Mouse (Mus musculus) G1E-ER4 (cell line): ENCODE data around the gene Srsf10. TPM values are rescaled to one million over a fixed set of nuclear protein-coding genes. Genes with fewer than 3 reads are reported as not detected.

Source experiments
- GATA1 ChIP-seq: IDR thresholded peaks from one replicate; pipeline ENCODE4 v1.8.0; 2012; ENCODE audit warnings: low read length, inconsistent platforms
- polyA plus RNA-seq: library from polyadenylated mRNA; stranded (reverse); fragments of >175 nt; gene quantifications from 2 replicates; pipeline ENCODE4 v1.2.3, GENCODE M21; 2012

The Srsf10 gene
- 358 and 475 TPM in 2 replicates for polyA plus RNA-seq

DNA sequence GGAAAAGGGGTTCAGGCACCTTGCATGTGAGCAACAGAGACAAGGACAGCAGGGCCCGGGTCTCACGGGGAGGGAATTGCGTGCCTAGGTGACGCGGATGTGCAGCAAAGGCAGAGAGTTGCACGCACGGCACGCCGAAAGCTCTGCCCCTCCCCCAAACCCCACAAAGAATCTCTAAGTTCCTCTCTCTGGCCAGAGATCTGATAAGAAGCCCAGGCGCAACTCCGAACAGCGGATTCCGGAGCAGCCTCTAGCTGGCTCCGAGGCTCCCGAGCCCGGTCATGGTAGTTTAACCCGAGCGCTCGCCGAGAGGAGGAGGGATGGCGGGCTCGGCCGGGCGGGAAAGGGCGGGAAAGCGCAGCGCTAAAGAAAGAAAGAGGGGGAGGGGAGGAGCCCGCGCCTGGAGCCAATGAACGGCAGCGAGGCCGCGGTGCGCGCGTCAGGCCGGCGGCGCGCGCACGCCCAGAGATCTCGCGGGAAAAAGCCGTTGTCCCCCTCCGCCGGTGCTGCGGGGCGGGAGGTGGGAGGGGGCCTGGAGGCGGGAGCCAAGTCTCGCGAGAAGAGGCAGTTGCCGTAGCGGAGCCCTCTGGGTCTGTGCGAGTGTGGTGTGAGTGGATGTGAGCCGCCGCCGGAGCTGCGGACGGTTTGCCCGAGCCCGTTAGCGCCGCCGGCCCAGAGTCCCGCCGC is at the start of gene Srsf10:
Gene Srsf10 (plus strand): TSS at position 212 of the 687 bp plus-strand sequence.
- no peak for TF ChIP-seq GATA1

DNA sequence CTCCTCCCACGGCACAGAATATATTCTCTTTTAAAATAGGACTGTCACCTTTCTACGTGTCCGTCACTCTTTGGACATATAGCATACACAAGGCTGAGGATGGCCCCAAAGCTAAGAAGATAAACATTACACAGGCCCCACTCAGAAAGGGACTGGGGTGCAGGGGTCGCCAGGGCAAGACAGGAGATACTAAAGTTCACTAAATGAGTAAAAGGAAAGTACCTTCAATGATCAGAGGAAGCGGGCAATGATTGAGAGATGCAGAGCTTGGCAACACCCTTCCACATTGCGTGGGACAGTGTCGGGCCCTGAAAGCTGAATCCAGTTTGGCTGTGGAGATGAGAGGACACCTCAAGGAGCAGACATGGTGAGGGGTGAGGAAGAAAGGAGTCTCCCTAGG is 40.7 kb upstream of the Srsf10 start:
- TF ChIP-seq GATA1: no peak

DNA sequence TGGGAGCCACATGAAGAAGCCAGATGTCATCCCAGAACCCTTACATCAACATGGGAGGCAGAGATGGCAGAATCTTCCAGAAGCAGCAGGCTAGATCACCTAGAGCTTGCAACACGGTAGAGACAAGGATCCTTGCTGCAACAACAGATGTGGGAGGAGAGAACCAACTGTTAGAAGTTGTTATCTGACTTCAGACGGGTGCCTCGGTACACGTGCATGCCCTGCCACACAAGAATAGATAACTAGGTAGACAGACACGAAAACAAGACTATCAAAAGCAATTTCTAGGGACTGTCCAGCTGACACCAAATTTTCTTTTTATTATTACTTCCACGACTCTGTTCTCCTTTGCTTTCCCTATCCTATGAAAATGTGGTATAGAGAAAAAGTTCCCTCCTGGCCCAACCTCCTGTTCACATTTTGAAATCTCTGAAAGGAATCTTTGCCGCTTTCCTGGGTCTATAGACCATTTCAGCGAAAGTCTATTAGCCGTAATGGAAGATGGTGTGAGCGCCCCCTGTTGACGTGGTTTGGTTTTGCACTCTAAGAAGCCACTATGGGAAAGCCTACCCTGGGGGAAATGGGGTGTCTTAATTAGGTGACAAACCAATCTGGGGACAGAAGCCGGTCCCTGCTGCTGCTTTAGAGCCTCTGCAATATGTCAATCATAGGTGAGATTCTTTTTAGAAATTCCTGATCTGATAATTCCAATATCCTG is 38.5 kb upstream of the Srsf10 start:
- no peak for TF ChIP-seq GATA1

DNA sequence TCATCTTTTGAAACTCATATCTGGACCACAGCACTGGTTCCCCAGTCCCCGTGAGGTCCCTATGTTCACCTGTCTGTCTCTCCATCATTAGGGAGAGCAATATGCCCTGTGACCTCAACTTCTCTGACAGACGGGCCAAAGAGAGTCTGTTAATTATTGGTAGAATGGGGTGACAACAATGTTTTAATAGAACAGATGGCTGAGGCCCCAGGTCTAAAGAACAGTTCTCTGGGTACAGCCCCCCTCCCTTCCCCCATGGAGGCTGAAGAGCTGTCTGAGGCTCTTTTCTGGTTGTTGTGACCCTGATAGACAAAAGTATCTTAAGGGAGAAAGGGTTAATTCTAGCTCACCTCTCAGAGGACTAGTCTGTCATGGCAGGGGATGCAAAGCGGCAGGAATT is 37.2 kb upstream of the Srsf10 start:
- TF ChIP-seq GATA1: no peak

DNA sequence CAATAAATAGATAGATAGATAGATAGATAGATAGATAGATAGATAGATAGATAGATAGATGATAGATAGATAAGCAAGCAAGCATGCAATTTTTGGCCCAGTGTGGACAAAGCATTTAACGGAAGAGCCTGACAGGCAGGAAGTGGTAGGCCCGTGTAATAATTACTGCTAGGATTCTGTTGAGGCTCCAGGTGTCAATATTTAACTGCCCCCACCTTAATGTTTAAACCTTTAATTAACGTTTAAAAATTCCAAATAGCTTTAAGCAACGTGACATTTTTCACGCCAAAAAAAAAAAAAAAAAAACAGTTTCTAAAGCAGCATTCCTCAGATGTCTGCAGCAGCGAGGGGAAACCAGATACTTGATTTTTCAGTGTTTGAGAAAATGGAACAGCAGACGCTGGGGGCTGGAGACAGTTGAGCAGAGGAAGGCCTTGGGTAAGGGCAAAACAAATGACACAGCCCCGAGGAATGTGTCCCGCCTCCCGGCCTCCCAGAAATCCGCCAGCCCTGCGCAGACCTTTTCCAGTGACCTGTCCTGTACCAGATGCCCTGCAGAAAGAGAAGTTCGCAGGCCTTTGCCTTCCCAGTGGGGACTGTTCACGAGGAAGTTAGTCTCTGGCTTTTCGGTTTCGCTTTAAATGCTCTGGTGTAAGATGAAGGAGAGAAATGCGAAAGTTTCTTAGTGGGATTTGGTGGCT is 35.6 kb upstream of the Srsf10 start:
- no peak for TF ChIP-seq GATA1

DNA sequence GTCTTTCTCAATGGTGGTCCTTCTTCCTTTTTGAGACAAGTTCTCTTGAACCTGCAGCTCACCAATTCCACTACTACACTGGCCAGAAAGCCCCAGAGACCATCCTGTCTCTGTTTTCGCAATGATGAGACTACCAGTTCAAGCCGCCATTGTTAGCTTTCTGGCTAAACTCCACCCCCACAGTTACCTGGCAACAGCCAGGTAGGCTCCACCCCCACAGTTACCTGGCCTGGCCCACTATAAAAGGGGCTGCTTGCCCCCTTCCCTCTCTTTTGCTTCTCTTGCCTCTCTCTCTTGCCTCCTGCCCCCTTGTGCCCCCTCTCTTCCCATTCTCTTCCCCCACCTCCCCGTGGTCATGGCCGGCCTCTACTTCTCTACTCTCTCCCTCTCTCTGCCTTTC is 33.8 kb upstream of the Srsf10 start:
- no peak for TF ChIP-seq GATA1

DNA sequence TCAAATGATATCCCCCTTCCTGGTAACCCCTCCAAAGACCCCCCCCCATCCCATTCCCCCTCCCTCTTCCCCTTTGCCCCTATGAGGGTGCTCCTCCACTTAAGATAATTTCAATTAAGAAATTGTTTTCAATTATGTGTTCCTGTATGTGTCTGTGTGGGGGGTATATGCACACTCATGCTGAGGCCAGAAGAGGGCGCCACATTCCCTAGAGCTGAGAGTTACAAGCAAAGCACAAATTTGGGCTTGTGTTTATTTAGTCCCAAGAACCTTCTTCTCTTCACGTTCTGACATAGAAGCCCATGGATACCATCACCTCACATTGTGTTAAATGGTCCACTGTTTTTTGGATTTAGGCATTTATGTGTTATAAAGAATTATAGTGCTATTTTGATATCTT is 32.2 kb upstream of the Srsf10 start:
- no peak for TF ChIP-seq GATA1

DNA sequence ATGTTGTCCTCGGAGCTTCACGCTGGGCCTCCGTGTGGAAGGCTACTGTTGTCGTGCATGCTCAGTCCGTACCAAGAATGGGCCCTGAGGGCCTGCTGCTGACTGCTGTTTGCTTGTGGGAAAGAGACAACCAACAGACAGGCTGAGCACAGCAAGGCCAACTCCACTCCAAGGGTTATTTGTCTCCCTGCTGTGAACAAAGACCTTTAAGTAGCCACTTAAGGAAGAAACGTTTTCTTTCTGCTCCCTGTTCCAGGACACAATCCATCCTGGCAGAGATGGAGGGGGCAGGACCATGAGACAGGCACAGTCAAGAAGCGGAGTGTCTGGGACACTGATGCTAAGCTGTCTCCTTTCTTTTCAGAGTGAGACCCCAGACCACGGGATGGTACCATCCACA is 31.3 kb upstream of the Srsf10 start:
- no peak for TF ChIP-seq GATA1

DNA sequence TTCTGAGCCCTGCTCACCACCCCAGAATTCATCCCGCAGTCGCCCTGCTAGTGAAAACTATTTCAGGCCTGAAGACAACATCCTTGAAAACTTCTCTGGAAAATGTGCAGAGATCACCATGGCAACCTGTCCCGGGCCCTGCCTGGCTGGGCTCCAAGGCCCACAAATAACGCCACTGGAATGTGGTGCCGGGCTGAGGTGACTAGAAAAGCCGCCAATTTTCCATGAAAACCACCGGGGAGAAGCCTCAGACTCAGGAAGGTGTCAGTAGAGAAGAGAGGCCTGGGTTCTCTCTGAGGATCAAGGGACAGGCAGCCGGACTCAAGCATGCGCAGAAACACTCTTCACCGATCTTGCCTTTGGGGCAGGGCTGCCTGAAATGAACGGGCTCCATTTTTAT is 27.1 kb upstream of the Srsf10 start:
- no peak for TF ChIP-seq GATA1

DNA sequence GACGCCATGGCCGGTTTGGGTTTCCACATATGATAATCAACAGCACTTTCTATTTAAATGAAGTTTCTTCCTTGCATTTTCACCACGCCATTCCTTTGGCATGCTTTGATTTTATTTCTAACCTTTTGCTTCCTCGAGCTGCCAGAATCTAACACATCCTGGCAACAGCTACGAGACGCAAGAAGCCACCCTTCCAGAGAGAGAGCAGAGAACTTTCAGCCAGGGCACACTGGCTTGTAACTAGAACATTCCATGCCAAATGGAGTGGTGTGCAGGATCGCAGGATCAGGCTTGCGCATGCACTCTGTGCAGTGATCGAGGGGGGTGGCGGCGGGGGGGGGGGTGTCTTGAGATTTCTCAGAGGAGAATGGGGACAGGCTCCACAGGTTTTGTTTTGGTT is 23.5 kb upstream of the Srsf10 start:
- TF ChIP-seq GATA1: no peak

DNA sequence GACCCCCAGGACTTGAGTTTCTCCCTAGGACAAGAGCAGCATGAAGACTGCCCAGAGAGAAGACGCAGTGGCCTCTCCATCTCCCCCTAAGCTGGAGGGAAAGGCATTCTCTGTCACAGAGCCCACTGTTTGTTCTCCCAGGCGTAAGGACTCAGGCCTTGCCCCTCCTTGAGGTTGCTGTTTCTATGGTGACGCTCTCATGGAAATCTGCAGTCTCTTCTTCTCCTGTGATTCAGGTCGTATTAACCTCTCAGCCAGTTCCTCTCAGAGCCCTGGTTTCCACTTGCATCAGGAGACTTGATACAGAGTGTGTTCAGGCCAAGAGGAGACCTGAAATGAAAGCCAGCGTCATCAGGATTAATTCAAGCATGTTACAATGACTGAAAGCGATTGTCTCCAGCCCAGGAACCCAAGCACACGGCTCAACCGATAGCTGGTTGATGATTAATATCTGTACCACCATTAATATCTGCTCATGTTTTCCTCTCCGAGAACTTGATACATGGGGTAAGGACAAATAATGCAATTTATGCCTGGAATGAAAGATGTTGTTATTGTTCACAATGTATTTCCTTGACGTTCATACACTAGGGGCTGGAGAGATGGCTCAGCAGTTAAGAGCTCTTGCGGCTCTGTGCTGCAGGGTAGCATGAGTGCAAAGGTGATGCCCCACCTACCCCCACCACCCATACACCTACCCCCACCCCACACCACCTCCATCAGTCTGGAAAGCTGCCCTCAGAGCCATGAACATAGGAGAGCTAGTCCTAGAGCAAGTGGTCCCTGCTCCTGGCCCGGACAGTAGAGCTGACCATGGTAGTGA is 22.0 kb upstream of the Srsf10 start:
- TF ChIP-seq GATA1: no peak

DNA sequence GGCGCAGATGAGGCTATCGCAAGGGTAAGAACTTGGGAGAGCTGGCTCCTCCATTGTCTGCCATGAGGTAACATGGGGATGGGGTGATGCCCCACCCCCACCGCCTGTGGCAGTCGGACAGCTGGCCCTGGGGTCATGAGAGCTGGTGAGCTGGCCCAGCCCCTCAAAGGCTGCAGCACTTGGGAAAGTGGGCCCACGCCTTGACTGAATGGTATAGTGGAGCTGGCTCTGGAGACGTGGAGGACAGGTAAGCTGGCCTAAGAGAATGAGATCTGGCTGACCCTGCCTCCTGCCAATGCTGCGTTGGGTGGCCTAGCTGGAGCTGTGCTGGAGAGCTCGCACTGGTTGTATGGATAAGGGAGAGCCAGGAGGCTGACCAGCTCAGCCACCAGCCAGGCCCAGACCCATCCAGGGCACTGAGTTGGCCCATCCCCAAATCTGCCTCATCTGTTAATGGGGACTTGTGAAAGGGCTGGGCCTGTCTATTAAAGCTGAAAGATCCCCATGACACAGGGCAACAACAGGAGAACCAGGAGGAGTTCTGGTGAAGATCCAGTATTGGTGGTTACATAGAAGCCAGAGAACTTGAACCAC is 21.3 kb upstream of the Srsf10 start:
- TF ChIP-seq GATA1: no peak

DNA sequence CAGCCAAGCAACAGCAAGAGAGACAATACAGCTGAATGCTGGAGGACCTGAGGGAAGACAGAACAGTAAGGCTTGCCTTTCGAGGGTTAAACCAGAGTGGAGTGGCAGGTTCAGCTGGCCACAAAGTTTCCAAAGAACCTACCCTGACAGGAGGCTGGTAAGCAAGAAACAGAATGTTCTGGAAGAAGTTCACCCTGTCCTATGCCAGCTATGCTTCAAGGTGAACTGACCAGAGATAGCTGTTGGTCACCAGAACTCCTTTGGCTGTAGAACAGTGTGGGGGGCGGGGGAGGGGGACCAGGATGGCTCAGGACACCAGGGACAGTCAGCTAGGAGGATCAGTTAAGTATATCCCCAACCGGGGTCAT is 16.6 kb upstream of the Srsf10 start:
- no peak for TF ChIP-seq GATA1

DNA sequence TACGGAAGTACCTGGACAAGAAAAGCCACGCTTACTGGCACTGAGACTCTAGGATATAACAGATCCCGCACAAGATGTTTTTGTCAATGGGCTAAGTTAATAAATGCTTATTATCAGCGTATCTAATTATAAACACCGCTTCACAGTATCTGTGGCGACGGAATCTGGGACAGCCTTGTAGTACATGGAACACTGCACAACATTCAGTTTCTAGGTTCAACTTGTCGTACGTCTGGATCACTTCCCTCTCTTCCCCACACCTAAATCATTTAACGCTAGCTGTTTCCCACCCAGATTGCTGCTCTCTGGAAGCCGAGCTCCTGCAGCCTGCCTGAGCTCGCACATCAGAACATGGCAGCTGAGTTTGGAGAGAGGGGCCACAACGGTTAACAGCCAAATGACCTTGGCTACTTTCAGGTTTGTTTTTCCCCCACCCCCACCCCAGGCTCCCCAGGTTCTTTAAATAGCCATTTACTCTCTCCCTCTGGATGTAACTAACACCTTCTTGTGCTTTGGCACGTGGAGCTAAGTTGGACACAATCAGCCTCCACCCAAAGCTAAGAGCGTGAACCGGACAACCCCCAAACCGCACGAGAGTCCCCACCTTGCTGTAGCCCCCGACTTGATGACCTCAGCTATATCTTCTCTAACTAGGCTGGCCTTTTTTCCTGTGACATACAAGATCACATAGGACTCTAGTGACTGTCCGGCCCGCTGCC is 16.1 kb upstream of the Srsf10 start:
- TF ChIP-seq GATA1: no peak

DNA sequence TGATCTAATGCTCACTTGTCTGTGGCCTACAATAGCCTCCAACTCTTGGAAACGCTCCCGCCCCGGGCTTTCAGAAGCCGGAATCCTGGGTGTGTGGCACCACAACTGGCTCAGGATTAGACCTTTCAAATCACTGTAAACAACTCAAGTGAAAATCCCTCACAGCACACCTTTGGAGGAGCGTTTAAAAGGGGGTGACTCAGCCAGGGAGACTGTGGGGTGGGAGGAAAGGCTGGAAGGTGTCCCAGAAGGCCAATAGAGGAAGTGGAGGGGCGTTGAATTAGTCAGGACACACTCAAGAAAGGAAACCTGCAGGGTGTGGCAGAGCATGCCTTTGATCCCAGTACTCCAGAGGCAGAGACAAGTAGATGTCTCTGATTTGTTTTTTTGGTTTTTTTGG is 11.1 kb upstream of the Srsf10 start:
- TF ChIP-seq GATA1: no peak
